Mouse (Mus musculus) E14TG2a.4 (cell line): ENCODE data around the gene Kcnj12.

ENCODE experiments used
- CTCF ChIP-seq: conservative IDR thresholded peaks from 2 replicates; pipeline ENCODE4 v1.5.1; 2014; ENCODE audit warnings: low read length
- NANOG ChIP-seq: IDR thresholded peaks from 2 replicates; pipeline ENCODE4 v1.6.1; 2014; ENCODE audit warnings: borderline replicate concordance, low read length, mixed read lengths
- POU5F1 ChIP-seq: IDR thresholded peaks from 2 replicates; pipeline ENCODE4 v1.6.1; 2014; ENCODE audit warnings: low read length, borderline replicate concordance

DNA sequence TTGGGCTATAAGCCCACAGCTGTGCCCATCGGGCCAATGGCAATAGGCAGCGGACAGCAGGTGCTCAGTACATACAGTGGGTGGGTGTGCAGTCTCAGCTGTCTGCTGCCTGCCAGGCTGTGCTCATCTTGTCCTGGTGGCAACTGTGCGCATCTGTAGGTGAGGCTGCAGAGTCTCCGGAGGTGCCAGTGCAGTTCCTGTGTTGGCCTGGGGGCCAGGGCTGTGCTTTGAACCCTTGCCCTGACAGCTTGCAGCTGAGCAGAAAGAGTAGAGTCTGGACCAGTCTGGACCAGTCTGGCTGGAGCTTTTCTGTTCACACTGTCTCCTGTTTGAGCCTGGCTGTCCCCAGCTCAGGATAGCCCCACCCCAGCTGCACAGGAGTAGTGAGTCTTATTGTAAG, 4.8 kb downstream of the Kcnj12 start:
- TF ChIP-seq CTCF = no peak
- no peak for TF ChIP-seq NANOG
- TF ChIP-seq POU5F1 = no peak
